In the genomic region with DNA sequence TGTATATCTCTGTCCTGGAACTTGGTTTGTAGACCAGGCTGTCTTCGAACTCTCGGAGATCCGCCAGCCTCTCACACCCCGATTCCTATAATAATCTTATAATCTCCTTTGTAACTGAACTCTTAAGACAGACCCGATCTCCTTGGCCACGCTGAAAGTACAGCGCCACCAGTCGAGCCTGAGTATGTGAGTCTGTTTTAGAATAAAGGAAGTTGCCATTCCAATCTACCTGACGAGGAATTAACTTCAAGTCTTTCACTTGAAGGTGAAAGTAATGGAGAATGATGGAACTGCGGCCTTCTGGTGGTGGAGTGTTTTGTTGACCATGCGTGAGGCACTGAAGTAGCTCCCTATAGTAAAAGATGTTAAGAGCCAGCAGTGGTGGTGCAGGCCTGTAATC, we compare ENCODE assay signal across 8 mouse cellular contexts. TPM values are rescaled to one million over a fixed set of nuclear protein-coding genes. Genes with fewer than 3 reads are reported as not detected.
DNase-seq lines count a peak whose midpoint lies in the region; ATAC-seq lines count a peak whose summit lies in the region.

No protein-coding gene starts in this region.

- H3K9ac ChIP-seq in lung, embryonic 15.5 days: peak overlapping the region; percentile 64; the same call in 1 of the 2 replicates
- H3K9ac ChIP-seq in hindbrain, embryonic 14.5 days: peak overlapping the region; percentile 64; the same call in 1 of the 2 replicates
- H3K9ac ChIP-seq in liver, embryonic 13.5 days: peak overlapping the region; percentile 89

- H3K27me3 ChIP-seq in lung, embryonic 15.5 days: no peaks in the 10 kb centered on the region
- H3K27me3 ChIP-seq in hindbrain, embryonic 14.5 days (ENCODE audit: control insufficient read depth, insufficient read depth, low read length): no peaks in the 10 kb centered on the region
- no peaks in the 10 kb centered on the region for H3K27me3 ChIP-seq in liver, embryonic 13.5 days

- no peak for DNase-seq in lung, postnatal 25 days (ENCODE audit: low spot score)
- DNase-seq in embryo, embryonic 10 days (ENCODE audit: low spot score): peak; percentile 35
- peak; percentile 38 for DNase-seq in hindbrain, embryonic 14.5 days (ENCODE audit: low spot score)
- DNase-seq in liver, embryonic 13.5 days: no peak
- DNase-seq in frontal cortex, postnatal 14 days (ENCODE audit: low spot score in 2 of 2): no peak
- no peak for DNase-seq in layer of hippocampus, adult 18-20 months (ENCODE audit: low spot score in 2 of 2)
- no peak for DNase-seq in frontal cortex, postnatal 10 days (ENCODE audit: low spot score in 2 of 2)

- 0 out of 2 replicates have a peak overlapping the region, but pooled peaks have one; percentile 4 for H3K27ac ChIP-seq in lung, embryonic 15.5 days
- H3K27ac ChIP-seq in hindbrain, embryonic 14.5 days: no peak overlapping the region
- H3K27ac ChIP-seq in liver, embryonic 13.5 days: no peak overlapping the region

- H3K36me3 ChIP-seq in lung, embryonic 15.5 days: peaks cover 26% of the 10 kb centered on the region
- peaks cover 27% of the 10 kb centered on the region for H3K36me3 ChIP-seq in hindbrain, embryonic 14.5 days (replicated peaks; ENCODE audit: control insufficient read depth, insufficient read depth)
- H3K36me3 ChIP-seq in liver, embryonic 13.5 days: peaks cover 28% of the 10 kb centered on the region

- ATAC-seq in lung, embryonic 15.5 days (ENCODE audit: borderline replicate concordance, extremely low read depth, low FRiP score, low TSS enrichment): no peak
- no peak for ATAC-seq in hindbrain, embryonic 14.5 days (ENCODE audit: low FRiP score)
- ATAC-seq in liver, embryonic 13.5 days (ENCODE audit: low read depth): no peak

- peak overlapping the region; percentile 94 for H3K4me3 ChIP-seq in lung, embryonic 15.5 days
- peak overlapping the region; percentile 74 for H3K4me3 ChIP-seq in hindbrain, embryonic 14.5 days (replicated peaks; ENCODE audit: low read length)
- peak overlapping the region; percentile 93 for H3K4me3 ChIP-seq in liver, embryonic 13.5 days (replicated peaks)

- no peaks in the 10 kb centered on the region for H3K9me3 ChIP-seq in lung, embryonic 15.5 days
- no peaks in the 10 kb centered on the region for H3K9me3 ChIP-seq in hindbrain, embryonic 14.5 days (ENCODE audit: control insufficient read depth, low read length)
- H3K9me3 ChIP-seq in liver, embryonic 13.5 days (replicated peaks): no peaks in the 10 kb centered on the region

- peak overlapping the region; percentile 90 for H3K4me2 ChIP-seq in lung, embryonic 15.5 days
- peak overlapping the region; percentile 54 for H3K4me2 ChIP-seq in hindbrain, embryonic 14.5 days (replicated peaks)
- peak overlapping the region; percentile 92 for H3K4me2 ChIP-seq in liver, embryonic 13.5 days

- H3K4me1 ChIP-seq in lung, embryonic 15.5 days: peaks cover 13% of the 10 kb centered on the region
- peaks cover 8% of the 10 kb centered on the region for H3K4me1 ChIP-seq in hindbrain, embryonic 14.5 days (replicated peaks; ENCODE audit: control insufficient read depth, insufficient read depth, low read length)
- peaks cover 21% of the 10 kb centered on the region for H3K4me1 ChIP-seq in liver, embryonic 13.5 days (replicated peaks)

- WGBS in lung, embryonic 15.5 days: 31% methylated on average over 11 of the region's 11 CpGs
- WGBS in hindbrain, embryonic 14.5 days: 31% methylated on average over 11 of the region's 11 CpGs
- WGBS in liver, embryonic 13.5 days (ENCODE audit: insufficient replicate concordance): 40% methylated on average over 11 of the region's 11 CpGs

RNA-seq across cellular contexts. Expression of gene Prkrip1, which starts 0.8 kb away (rescaled TPM):
- polyA plus RNA-seq in lung, embryonic 15.5 days (2015; fragmentation: Nextera tagmentation; extraction: Ambion mirVana): 37.7 and 42.8 TPM in 2 replicates
- polyA plus RNA-seq in hindbrain, embryonic 14.5 days (2014; fragmentation: Nextera tagmentation; extraction: Ambion mirVana): 59.0 and 61.7 TPM in 2 replicates
- polyA plus RNA-seq in liver, embryonic 13.5 days (2015; fragmentation: Nextera tagmentation; extraction: Ambion mirVana): 34.5 and 42.8 TPM in 2 replicates
- total RNA-seq in layer of hippocampus, adult 18-20 months (2021): 10 to 100 TPM; 38.4 to 45.9 TPM

RNA-seq across cellular contexts. Expression of gene Orai2, which starts 29.0 kb away (rescaled TPM):
- 7.7 and 8.3 TPM in 2 replicates for polyA plus RNA-seq in lung, embryonic 15.5 days (2015; fragmentation: Nextera tagmentation; extraction: Ambion mirVana)
- 34.6 and 37.5 TPM in 2 replicates for polyA plus RNA-seq in hindbrain, embryonic 14.5 days (2014; fragmentation: Nextera tagmentation; extraction: Ambion mirVana)
- 3.8 and 3.9 TPM in 2 replicates for polyA plus RNA-seq in liver, embryonic 13.5 days (2015; fragmentation: Nextera tagmentation; extraction: Ambion mirVana)
- 100 to 1,000 TPM; 121 to 132 TPM for total RNA-seq in layer of hippocampus, adult 18-20 months (2021)

RNA-seq across cellular contexts. Expression of gene Sh2b2, which starts 46.8 kb away (rescaled TPM):
- 4.9 and 5.0 TPM in 2 replicates for polyA plus RNA-seq in lung, embryonic 15.5 days (2015; fragmentation: Nextera tagmentation; extraction: Ambion mirVana)
- polyA plus RNA-seq in hindbrain, embryonic 14.5 days (2014; fragmentation: Nextera tagmentation; extraction: Ambion mirVana): 24.6 and 24.8 TPM in 2 replicates
- polyA plus RNA-seq in liver, embryonic 13.5 days (2015; fragmentation: Nextera tagmentation; extraction: Ambion mirVana): 1.4 and 1.7 TPM in 2 replicates
- total RNA-seq in layer of hippocampus, adult 18-20 months (2021): 1 to 10 TPM; 6.5 to 7.7 TPM

Comparison
In these comparisons a context has a peak if more than half of its experiments do, and no peak if none do; other contexts are left out.
1. DNase-seq: peak in embryo, embryonic 10 days (single experiment) and hindbrain, embryonic 14.5 days (single experiment); none in lung, postnatal 25 days (single experiment), liver, embryonic 13.5 days (single experiment), frontal cortex, postnatal 14 days (0 of 2), layer of hippocampus, adult 18-20 months (0 of 2) and frontal cortex, postnatal 10 days (0 of 2).
2. Peak in every context shown above with its lines, with median percentiles within 50 percentile points of each other: H3K4me2 ChIP-seq, H3K4me3 ChIP-seq and H3K9ac ChIP-seq.